Mouse (Mus musculus): ENCODE measurements around the gene Omd. TPM values are rescaled to one million over a fixed set of nuclear protein-coding genes. Genes with fewer than 3 reads are reported as not detected.

Gene Omd
- total and polyA plus RNA-seq, 3 experiments, result 0.37 TPM; not detected in 2

GRCm38 (mm10) chr13:49554519-49554918 is 27.7 kb upstream of the Omd start:
- TF ChIP-seq GABPA (IDR thresholded peaks at IDR 0.05; ENCODE audit: insufficient replicate concordance, low read depth, low read length) (no peak), CHD2 (IDR thresholded peaks at IDR 0.05; ENCODE audit: low read length) (no peak), POLR2AphosphoS2 (IDR thresholded peaks at IDR 0.05; ENCODE audit: low read depth, low read length) (no peak), SIN3A (IDR thresholded peaks at IDR 0.05; ENCODE audit: low read length) (no peak), UBTF (IDR thresholded peaks at IDR 0.05; ENCODE audit: low read depth, low read length) (no peak), E2F4 (IDR thresholded peaks at IDR 0.05; ENCODE audit: insufficient replicate concordance, low read depth, low read length) (no peak), TBP (conservative IDR thresholded peaks at IDR 0.05; ENCODE audit: low read depth, low read length) (no peak), SMC3 (IDR thresholded peaks at IDR 0.05; ENCODE audit: low read depth, low read length) (no peak), CTCF (conservative IDR thresholded peaks at IDR 0.05 in 1 of 2, IDR thresholded peaks at IDR 0.05 in 1 of 2; ENCODE audit: low read depth in 2 of 2, low read length in 2 of 2) (no peak), HCFC1 (IDR thresholded peaks at IDR 0.05; ENCODE audit: low read depth, low read length) (no peak), ETS1 (conservative IDR thresholded peaks at IDR 0.05; ENCODE audit: low read depth, low read length) (no peak), POLR2A (IDR thresholded peaks at IDR 0.05; ENCODE audit: low read depth, low read length) (no peak), JUN (IDR thresholded peaks at IDR 0.05; ENCODE audit: insufficient read depth, low read depth, low read length) (no peak), RCOR1 (conservative IDR thresholded peaks at IDR 0.05; ENCODE audit: low read depth, low read length) (no peak), EP300 (IDR thresholded peaks at IDR 0.05; ENCODE audit: low read length) (no peak)
- dilution Hi-C loops (cut with MboI; ENCODE audit: extremely low pct_ligation_motif_present, extremely low pct_unique_long_range_greater_than_20kb, low sequenced_read_pairs), result no loop called here

GRCm38 (mm10) chr13:49556203-49556602 is 26.1 kb upstream of the Omd start:
- no peaks in the 10 kb centered on the region for H3K4me1 ChIP-seq (ENCODE audit: control insufficient read depth in 1 of 2, insufficient read depth in 2 of 2)
- TF ChIP-seq PAX5 (IDR thresholded peaks at IDR 0.05; ENCODE audit: low read length) (no peak), KAT2A (IDR thresholded peaks at IDR 0.05; ENCODE audit: insufficient replicate concordance, low read length) (no peak), USF2 (conservative IDR thresholded peaks at IDR 0.05; ENCODE audit: low read depth, low read length) (no peak), GABPA (IDR thresholded peaks at IDR 0.05; ENCODE audit: insufficient replicate concordance, low read depth, low read length) (no peak), ZMIZ1 (IDR thresholded peaks at IDR 0.05; ENCODE audit: low read depth, low read length) (no peak), CHD2 (IDR thresholded peaks at IDR 0.05; ENCODE audit: low read length) (no peak), SMC3 (IDR thresholded peaks at IDR 0.05; ENCODE audit: low read depth, low read length) (no peak), MAFK (IDR thresholded peaks at IDR 0.05; ENCODE audit: insufficient replicate concordance, low read length) (no peak), E2F4 (IDR thresholded peaks at IDR 0.05; ENCODE audit: insufficient replicate concordance, low read depth, low read length) (no peak), MAX (IDR thresholded peaks at IDR 0.05; ENCODE audit: low read length) (no peak), IRF4 (IDR thresholded peaks at IDR 0.05; ENCODE audit: low read depth, low read length) (no peak)

More at GRCm38 (mm10) chr13:49554519-49554918, 27.7 kb upstream of the Omd start:
- no peaks in the 10 kb centered on the region for H3K9me3 ChIP-seq (replicated peaks; ENCODE audit: low read length)
- no peaks in the 10 kb centered on the region for H3K4me1 ChIP-seq (ENCODE audit: control insufficient read depth in 1 of 2, insufficient read depth in 2 of 2)
- no peak overlapping the region for H3K4me2 ChIP-seq (ENCODE audit: insufficient read depth, low read depth, poor library complexity, severe bottlenecking)
- H3K36me3 ChIP-seq (replicated peaks in 1 of 2; ENCODE audit: control insufficient read depth in 1 of 2, insufficient read depth in 1 of 2, low read length in 1 of 2), result peaks cover 0 to 2% of the 10 kb centered on the region in 2 experiments
- H3K79me2 ChIP-seq (replicated peaks; ENCODE audit: control insufficient read depth, extremely low read depth, insufficient read depth, poor library complexity, severe bottlenecking), result no peaks in the 10 kb centered on the region
- H3K27ac ChIP-seq (ENCODE audit: insufficient read depth, low read depth), result no peak overlapping the region
- in situ Hi-C loops (cut with MboI; ENCODE audit: low pct_ligation_motif_present, low pct_unique_long_range_greater_than_20kb, low sequenced_read_pairs), result no loop called here
- no peak overlapping the region for H3K9ac ChIP-seq (ENCODE audit: insufficient read depth, low read depth)
- no peak overlapping the region for H3K4me3 ChIP-seq (replicated peaks in 1 of 3; ENCODE audit: low read depth in 2 of 3, low read length in 2 of 3, poor library complexity in 1 of 3)
- H3K27me3 ChIP-seq (replicated peaks), result no peaks in the 10 kb centered on the region
- DNase-seq (ENCODE audit: extremely low read depth), result no peak

More at GRCm38 (mm10) chr13:49556203-49556602, 26.1 kb upstream of the Omd start:
- Histone ChIP-seq H3K4me3 (replicated peaks in 1 of 3; ENCODE audit: low read depth in 2 of 3, low read length in 2 of 3, poor library complexity in 1 of 3) (no peak overlapping the region), H3K79me2 (replicated peaks; ENCODE audit: control insufficient read depth, extremely low read depth, insufficient read depth, poor library complexity, severe bottlenecking) (no peaks in the 10 kb centered on the region), H3K9me3 (replicated peaks; ENCODE audit: low read length) (no peaks in the 10 kb centered on the region), H3K27me3 (replicated peaks) (no peaks in the 10 kb centered on the region), H3K4me2 (ENCODE audit: insufficient read depth, low read depth, poor library complexity, severe bottlenecking) (no peak overlapping the region), H3K27ac (ENCODE audit: insufficient read depth, low read depth) (no peak overlapping the region), H3K9ac (ENCODE audit: insufficient read depth, low read depth) (no peak overlapping the region), H3K36me3 (replicated peaks in 1 of 2; ENCODE audit: control insufficient read depth in 1 of 2, insufficient read depth in 1 of 2, low read length in 1 of 2) (peaks cover 0 to 2% of the 10 kb centered on the region in 2 experiments)
- in situ Hi-C loops (cut with MboI; ENCODE audit: low pct_ligation_motif_present, low pct_unique_long_range_greater_than_20kb, low sequenced_read_pairs) (no loop called here), dilution Hi-C loops (cut with MboI; ENCODE audit: extremely low pct_ligation_motif_present, extremely low pct_unique_long_range_greater_than_20kb, low sequenced_read_pairs) (no loop called here)
- DNase-seq (ENCODE audit: extremely low read depth), result no peak
